Mouse (Mus musculus): ENCODE data around the gene Ces4a.

DNA sequence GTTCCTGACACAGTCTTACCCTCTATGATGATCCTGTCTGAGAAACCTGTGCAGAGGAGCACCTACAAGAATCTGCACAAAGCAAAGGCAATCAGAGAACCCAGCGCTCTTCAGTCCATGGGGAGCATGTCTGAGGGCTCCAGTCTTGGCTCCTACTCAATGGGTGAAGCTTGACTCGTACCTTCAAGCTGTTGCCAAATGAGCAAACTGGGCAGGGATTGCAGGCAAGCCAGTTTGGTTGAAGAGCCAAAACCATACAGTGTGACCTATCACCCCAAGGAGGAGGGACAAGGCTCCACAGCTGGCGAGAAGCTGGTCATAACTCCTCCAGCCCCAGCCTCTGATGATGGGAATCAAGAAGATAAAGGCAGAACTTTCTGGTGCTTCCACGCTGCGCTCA is at the start of gene Ces4a:
- TF ChIP-seq CTCF (IDR thresholded peaks at IDR 0.05 in 2 of 3, conservative IDR thresholded peaks at IDR 0.05 in 1 of 3; ENCODE audit: control insufficient read depth in 1 of 3, insufficient read depth in 1 of 3, low read depth in 2 of 3, low read length in 3 of 3, poor library complexity in 1 of 3, severe bottlenecking in 1 of 3): no peak
- TF ChIP-seq ETS1 (IDR thresholded peaks at IDR 0.05; ENCODE audit: low read depth, low read length): no peak
- TF ChIP-seq EP300 (IDR thresholded peaks at IDR 0.05; ENCODE audit: low read depth in 1 of 2, low read length in 2 of 2): no peak
- TF ChIP-seq GATA1 (IDR thresholded peaks at IDR 0.05; ENCODE audit: low read depth, low read length): no peak
- no peak for TF ChIP-seq ELF1 (IDR thresholded peaks at IDR 0.05; ENCODE audit: low read depth, low read length)
- no peak for TF ChIP-seq MAFK (IDR thresholded peaks at IDR 0.05; ENCODE audit: borderline replicate concordance, low read depth, low read length)
- TF ChIP-seq ZC3H11A (IDR thresholded peaks at IDR 0.05; ENCODE audit: low read depth, low read length): no peak
- TF ChIP-seq POLR2A (IDR thresholded peaks at IDR 0.05; ENCODE audit: control insufficient read depth in 1 of 2, insufficient read depth in 1 of 2, low read depth in 1 of 2, low read length in 2 of 2, poor library complexity in 1 of 2): no peak
- TF ChIP-seq BHLHE40 (IDR thresholded peaks at IDR 0.05; ENCODE audit: borderline replicate concordance, low read depth, low read length): no peak
- no peak for TF ChIP-seq ZKSCAN1 (IDR thresholded peaks at IDR 0.05; ENCODE audit: low read depth, low read length)
- TF ChIP-seq CHD2 (IDR thresholded peaks at IDR 0.05; ENCODE audit: low read length): no peak
- TF ChIP-seq NRF1 (IDR thresholded peaks at IDR 0.05; ENCODE audit: insufficient read depth, low read depth, low read length, poor library complexity, severe bottlenecking): no peak
